Mouse (Mus musculus) Muller cell, postnatal 12 days (primary cell): Measurements from ENCODE around the gene Pfkfb1.

ENCODE experiments used
- DNase-seq: peaks from one replicate; pipeline ENCODE4 v3.0.0-alpha.2; 2015; ENCODE audit errors: inconsistent ontology term

Gene Pfkfb1

DNA sequence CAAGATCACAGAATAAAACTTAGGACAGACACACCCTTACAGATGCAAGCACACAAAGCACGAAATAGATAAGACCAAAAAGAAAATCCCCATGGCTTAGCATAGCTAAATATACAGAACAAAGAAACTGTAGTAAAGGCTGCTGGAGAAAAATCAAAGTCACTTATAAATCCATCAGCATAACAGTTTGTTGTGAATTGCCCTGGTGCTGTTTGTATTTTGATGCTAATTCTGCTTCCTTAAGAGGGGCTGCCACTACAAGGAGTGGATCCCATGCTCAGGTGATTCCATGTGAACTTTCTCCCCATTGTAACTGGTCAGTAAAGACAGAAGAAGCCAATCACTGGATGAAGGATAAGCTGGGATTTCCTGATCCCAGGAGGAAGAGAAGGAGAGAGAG is 89.5 kb downstream of the Pfkfb1 start:
- no peak for DNase-seq
